9 mouse cellular contexts compared by ENCODE assay signal in genomic region chr9:53268731-53269465, GRCm38 (mm10). TPM values are rescaled to one million over a fixed set of nuclear protein-coding genes. Genes with fewer than 3 reads are reported as not detected.
DNase-seq lines count a peak whose midpoint lies in the region; ATAC-seq and TF ChIP-seq lines count a peak whose summit lies in the region.
"Had no signal": no experiment of that assay in that cellular context is flagged by ENCODE, and none has a peak within 500 bp of the region (broad histone marks: within the 10 kb centered on the region; RNA-seq: fewer than 3 reads in every experiment).

No protein-coding gene starts in this region.

- 62% methylated on average over 5 of the region's 5 CpGs for WGBS in kidney, postnatal 0 days

- peak; percentile 72 for TF ChIP-seq CTCF in kidney, postnatal 0 days (IDR thresholded peaks at IDR 0.05; ENCODE audit: low read depth)

- no peak for ATAC-seq in kidney, postnatal 0 days (replicated peaks; ENCODE audit: low FRiP score, low read depth)
- no peak for ATAC-seq in monocyte, adult 5-6 weeks (replicated peaks; ENCODE audit: insufficient number of reproducible peaks, low FRiP score, low TSS enrichment, poor library complexity, severe bottlenecking)

- no peaks in the 10 kb centered on the region for H3K9me3 ChIP-seq in kidney, postnatal 0 days (replicated peaks; ENCODE audit: low read length)
- H3K9me3 ChIP-seq: neural tube, embryonic 15.5 days had no signal

- H3K4me2 ChIP-seq in kidney, postnatal 0 days (ENCODE audit: low read length): no peak overlapping the region
- H3K4me2 ChIP-seq: neural tube, embryonic 15.5 days had no signal

- H3K27me3 ChIP-seq in kidney, postnatal 0 days (ENCODE audit: insufficient read depth, low read length): no peaks in the 10 kb centered on the region
- H3K27me3 ChIP-seq in splenic B cell, adult 2 months (ENCODE audit: control insufficient read depth, insufficient read depth, low read length, poor library complexity, severe bottlenecking): no peaks in the 10 kb centered on the region
- H3K27me3 ChIP-seq: neural tube, embryonic 15.5 days had no signal

- peak overlapping the region; percentile 33 for H3K27ac ChIP-seq in kidney, postnatal 0 days
- H3K27ac ChIP-seq: neural tube, embryonic 15.5 days had no signal

- no peaks in the 10 kb centered on the region for H3K4me1 ChIP-seq in kidney, postnatal 0 days (replicated peaks; ENCODE audit: insufficient read depth, low read length)
- H3K4me1 ChIP-seq: neural tube, embryonic 15.5 days had no signal

- H3K9ac ChIP-seq in kidney, postnatal 0 days (ENCODE audit: low read depth, low read length): no peak overlapping the region
- H3K9ac ChIP-seq: neural tube, embryonic 15.5 days had no signal

- peak; percentile 14 for DNase-seq in gastrocnemius, postnatal 10 days
- no peak for DNase-seq in gastrocnemius, postnatal 4 days (ENCODE audit: low spot score in 2 of 2)
- DNase-seq in right cerebral cortex, postnatal 4 days: peak; percentile 22
- no peak for DNase-seq in right cerebral cortex, postnatal 36 days (ENCODE audit: low spot score in 2 of 2)
- DNase-seq in kidney, postnatal 0 days (ENCODE audit: low spot score): peak; percentile 78
- DNase-seq in splenic B cell, adult 2 months (ENCODE audit: low read depth, low spot score): peak; percentile 12
- no peak for DNase-seq in urinary bladder, adult 18-20 months (ENCODE audit: low spot score in 2 of 2)

- H3K4me3 ChIP-seq in kidney, postnatal 0 days (replicated peaks; ENCODE audit: low read depth, low read length): no peak overlapping the region
- H3K4me3 ChIP-seq: neural tube, embryonic 15.5 days had no signal

- H3K36me3 ChIP-seq in kidney, postnatal 0 days (ENCODE audit: insufficient read depth, low read length): no peaks in the 10 kb centered on the region
- H3K36me3 ChIP-seq in splenic B cell, adult 2 months (ENCODE audit: control insufficient read depth, insufficient read depth, low read length, poor library complexity, severe bottlenecking): no peaks in the 10 kb centered on the region
- H3K36me3 ChIP-seq: neural tube, embryonic 15.5 days had no signal

RNA-seq across cellular contexts. Expression of gene Ddx10, which starts 21.0 kb away (rescaled TPM):
- total RNA-seq in gastrocnemius, postnatal 10 days (2021): 10 to 100 TPM; 10.5 to 12.3 TPM
- 10 to 100 TPM; 14.0 to 17.0 TPM for total RNA-seq in gastrocnemius, postnatal 4 days (2021)
- 26.6 and 27.2 TPM in 2 replicates for polyA plus RNA-seq in kidney, postnatal 0 days (2015; fragmentation: Nextera tagmentation; extraction: Ambion mirVana)
- 53.4 to 78.5 TPM (median 55.8 TPM) in 3 replicates for total RNA-seq in monocyte, adult 5-6 weeks (2017)

RNA-seq across cellular contexts. Expression of gene Exph5, which starts 32.6 kb away (rescaled TPM):
- total RNA-seq in gastrocnemius, postnatal 10 days (2021): under 1 TPM; 0.85 to 0.95 TPM
- total RNA-seq in gastrocnemius, postnatal 4 days (2021): under 1 TPM; 0.15 to 0.21 TPM
- polyA plus RNA-seq in kidney, postnatal 0 days (2015; fragmentation: Nextera tagmentation; extraction: Ambion mirVana): 2.4 and 2.8 TPM in 2 replicates
- not detected in 3 replicates for total RNA-seq in monocyte, adult 5-6 weeks (2017)

Comparison
In these comparisons a context has a peak if more than half of its experiments do, and no peak if none do; other contexts are left out.
1. DNase-seq: peak in gastrocnemius, postnatal 10 days (single experiment), right cerebral cortex, postnatal 4 days (single experiment), kidney, postnatal 0 days (single experiment) and splenic B cell, adult 2 months (single experiment); none in gastrocnemius, postnatal 4 days (0 of 2), right cerebral cortex, postnatal 36 days (0 of 2) and urinary bladder, adult 18-20 months (0 of 2).